Mouse (Mus musculus) midbrain, embryonic 10.5 days (tissue): Measurements from ENCODE around the gene Eml3. TPM values are rescaled to one million over a fixed set of nuclear protein-coding genes. Genes with fewer than 3 reads are reported as not detected.
"Not testable (repeated sequence)": the region's sequence is repeated elsewhere in the genome, so short reads cannot be mapped to it uniquely, and the experiment has no call there.

Experiments used
- DNase-seq: peaks from one replicate; pipeline ENCODE4 v3.0.0-alpha.2; 2017; ENCODE audit warnings: low spot score
- H3K27ac ChIP-seq: fragments of 300-500 bp; sonication (generic); replicated peaks from 2 replicates; pipeline ENCODE4 v1.5.1; 2016; ENCODE audit warnings: mild to moderate bottlenecking
- H3K27me3 ChIP-seq: fragments of 300-500 bp; sonication (generic); 2 replicates; pipeline ENCODE4 v1.6.1; 2016; ENCODE audit warnings: low read depth, mild to moderate bottlenecking; ENCODE audit not compliant: poor library complexity, severe bottlenecking
- H3K36me3 ChIP-seq: fragments of 300-500 bp; sonication (generic); 2 replicates; pipeline ENCODE4 v1.6.1; 2016; ENCODE audit warnings: mild to moderate bottlenecking, moderate library complexity
- H3K4me1 ChIP-seq: fragments of 300-500 bp; sonication (generic); 2 replicates; pipeline ENCODE4 v1.6.1; 2016
- H3K4me3 ChIP-seq: fragments of 300-500 bp; sonication (generic); 2 replicates; pipeline ENCODE4 v1.5.1; 2016; ENCODE audit warnings: mild to moderate bottlenecking, moderate library complexity
- H3K9me3 ChIP-seq: fragments of 300-500 bp; sonication (generic); replicated peaks from 2 replicates; pipeline ENCODE4 v1.6.1; 2016; ENCODE audit warnings: mild to moderate bottlenecking
- WGBS: fragments of 180-500 bp; shearing (Covaris S2); methylation state at CpG from one replicate; pipeline ENCODE4 v1.1.7; 2016; 5-methylcytosine and 5-hydroxymethylcytosine counted together
- polyA plus RNA-seq: library from polyadenylated mRNA; unstranded; fragments of >200 nt; fragmentation: Nextera tagmentation; extraction: Ambion mirVana; gene quantifications from 2 replicates; pipeline ENCODE4 v1.2.1, GENCODE M21; 2016

Gene Eml3
- polyA plus RNA-seq, 1 experiment from 2014 or later, result 22.9 TPM

DNA sequence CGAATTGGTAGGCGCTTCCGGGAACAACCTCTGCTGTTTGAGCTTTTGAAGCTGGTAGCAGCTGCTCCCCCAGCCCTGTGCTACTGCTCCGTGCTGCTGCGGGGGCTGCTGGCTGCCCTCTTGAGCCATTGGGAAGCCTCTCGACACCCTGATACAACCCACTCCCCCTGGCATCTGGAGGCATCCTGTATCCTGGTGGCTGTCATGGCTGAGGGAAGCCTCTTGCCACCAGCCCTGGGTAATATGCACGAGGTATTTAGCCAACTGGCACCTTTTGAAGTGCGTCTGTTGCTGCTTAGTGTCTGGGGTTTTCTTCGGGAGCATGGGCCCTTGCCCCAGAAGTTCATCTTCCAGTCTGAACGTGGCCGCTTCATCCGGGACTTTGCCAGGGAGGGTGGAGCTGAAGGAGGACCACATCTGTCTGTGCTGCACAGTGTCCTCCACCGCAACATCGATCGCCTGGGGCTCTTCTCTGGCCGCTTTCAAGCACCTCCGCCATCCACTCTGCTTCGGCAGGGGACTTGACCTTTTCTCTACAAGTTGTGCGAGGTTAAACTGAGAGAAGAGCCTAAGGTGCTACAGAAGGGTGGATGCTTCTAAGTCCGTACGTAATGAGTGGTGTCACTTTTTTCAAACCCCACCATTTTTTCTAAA lies 32.0 kb upstream of the Eml3 start:
- H3K4me1 ChIP-seq, result peaks cover 55% of the 10 kb centered on the region
- WGBS, result 35% methylated on average over 21 of the region's 21 CpGs
- DNase-seq, result peak; percentile 42
- peaks cover 56% of the 10 kb centered on the region for H3K36me3 ChIP-seq
- peak overlapping the region; percentile 95 for H3K4me3 ChIP-seq
- H3K9me3 ChIP-seq, H3K27me3 ChIP-seq: not testable (repeated sequence)
- H3K27ac ChIP-seq, result peak overlapping the region; percentile 94

DNA sequence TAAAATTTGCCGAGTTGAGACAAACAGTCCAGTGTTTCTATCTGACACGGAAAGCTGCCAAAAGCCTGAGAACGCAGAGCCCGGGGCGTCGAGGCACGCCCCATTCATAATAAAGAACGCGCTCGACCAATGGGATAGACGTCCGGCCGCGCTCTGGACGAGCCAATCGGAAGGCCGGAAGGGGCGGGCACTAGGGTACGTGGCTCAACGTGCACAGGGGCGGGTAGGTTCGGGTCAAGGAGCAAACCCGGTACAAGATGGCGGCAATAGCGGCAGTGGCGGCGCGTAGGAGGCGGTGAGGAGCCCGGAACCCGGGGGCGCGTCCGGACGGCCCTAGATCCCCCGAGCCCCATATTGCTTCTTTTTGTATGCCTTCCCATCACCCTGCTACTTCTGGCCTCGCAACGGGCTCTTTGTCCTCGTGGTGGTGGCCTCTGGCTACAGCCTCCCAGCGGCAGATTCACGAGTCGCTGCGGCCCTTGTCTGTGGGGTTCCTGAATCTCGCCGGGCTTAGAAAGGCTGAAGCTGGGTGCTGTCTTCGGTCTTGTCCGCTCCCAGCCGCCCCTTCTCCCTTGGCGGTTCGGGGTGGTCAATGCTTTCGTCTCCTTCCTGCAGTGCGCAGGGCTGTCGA lies 31.4 kb upstream of the Eml3 start, which contains the start of gene Ganab:
TSS of gene Ganab (plus strand) at position 207 of the 631 bp plus-strand sequence.
- H3K27ac ChIP-seq, result peak within 1 kb of the TSS; percentile 94
- no peaks in the 10 kb centered on the region for H3K27me3 ChIP-seq
- peak; percentile 97 for DNase-seq
- under 1% methylated on average over 53 of the region's 53 CpGs for WGBS
- H3K4me1 ChIP-seq, result peaks cover 50% of the 10 kb centered on the region
- H3K9me3 ChIP-seq, result no peaks in the 10 kb centered on the region
- peaks cover 62% of the 10 kb centered on the region for H3K36me3 ChIP-seq
- peak within 1 kb of the TSS; percentile 95 for H3K4me3 ChIP-seq

DNA sequence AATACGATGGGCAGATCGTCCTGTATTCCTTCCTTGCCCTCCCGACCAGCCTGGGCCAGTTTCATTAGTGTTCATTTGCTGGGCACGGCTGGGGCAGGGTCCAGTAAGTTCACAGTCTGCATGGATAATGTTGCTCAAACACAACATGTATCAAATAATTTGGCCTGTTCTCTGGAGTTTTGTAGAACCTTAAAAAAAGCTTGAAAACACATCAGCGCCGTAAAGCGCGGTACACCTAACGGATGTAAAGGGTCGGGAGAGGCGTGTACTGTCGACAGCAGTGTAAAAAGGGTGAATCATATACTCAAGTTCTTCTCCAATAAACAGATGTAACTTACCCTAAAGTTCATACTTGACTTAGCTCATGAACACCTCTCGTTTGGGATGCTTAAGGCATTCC lies 30.8 kb upstream of the Eml3 start:
- no peak for DNase-seq
- 21% methylated on average over 13 of the region's 13 CpGs for WGBS
- no peaks in the 10 kb centered on the region for H3K9me3 ChIP-seq
- H3K27me3 ChIP-seq, result no peaks in the 10 kb centered on the region
- peaks cover 68% of the 10 kb centered on the region for H3K36me3 ChIP-seq
- peak overlapping the region; percentile 95 for H3K4me3 ChIP-seq
- H3K4me1 ChIP-seq, result peaks cover 46% of the 10 kb centered on the region
- H3K27ac ChIP-seq, result peak overlapping the region; percentile 94

DNA sequence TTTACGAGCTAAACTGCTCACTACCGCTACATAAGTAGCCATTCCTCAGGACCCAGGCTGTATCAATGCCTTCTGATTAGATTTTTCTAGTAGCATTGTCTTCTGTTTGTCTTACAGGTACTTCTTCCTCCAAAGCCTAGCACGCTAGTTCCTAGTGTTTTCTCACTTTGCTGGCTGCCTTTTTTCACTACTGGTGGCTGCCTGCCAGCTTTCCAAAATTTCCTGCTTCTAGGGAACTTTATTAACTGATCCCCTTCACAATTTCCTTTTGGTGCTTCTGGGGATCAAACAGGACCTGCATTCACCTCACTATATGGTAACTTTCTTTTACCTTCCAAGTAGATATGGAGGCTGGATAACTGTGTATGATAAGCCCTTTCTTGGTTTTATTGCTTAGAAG lies 30.3 kb upstream of the Eml3 start:
- WGBS, result 72% methylated on average over 3 of the region's 3 CpGs
- no peak for DNase-seq
- H3K27ac ChIP-seq, result no peak overlapping the region

DNA sequence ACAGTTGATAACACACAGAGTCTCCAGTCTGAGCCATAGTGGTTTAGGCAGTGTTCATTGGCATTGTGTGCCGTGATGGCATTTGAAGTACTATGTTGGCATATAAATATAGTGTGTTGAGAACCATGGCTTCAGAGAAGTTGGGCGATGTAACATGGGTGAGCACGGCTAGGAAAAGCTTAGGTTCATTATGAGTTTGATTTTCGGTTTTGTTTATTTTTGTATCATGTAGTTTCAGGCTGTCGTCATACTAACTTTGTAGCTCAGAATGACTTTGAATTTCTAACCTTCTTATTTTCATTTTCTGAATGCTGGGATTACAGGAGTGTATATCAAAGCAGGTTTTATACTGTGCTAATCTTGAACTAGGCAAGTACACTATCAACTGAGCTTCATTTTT lies 25.9 kb upstream of the Eml3 start:
- Histone ChIP-seq H3K27ac (no peak overlapping the region), H3K9me3 (no peaks in the 10 kb centered on the region), H3K4me1 (peaks cover 15% of the 10 kb centered on the region), H3K36me3 (peaks cover 86% of the 10 kb centered on the region), H3K4me3 (no peak overlapping the region), H3K27me3 (no peaks in the 10 kb centered on the region)
- WGBS, result 96% methylated on average over 5 of the region's 5 CpGs
- DNase-seq, result no peak

More for the DNA sequence above, 30.3 kb upstream of the Eml3 start:
- H3K4me1 ChIP-seq, result peaks cover 41% of the 10 kb centered on the region
- H3K27me3 ChIP-seq, result no peaks in the 10 kb centered on the region
- H3K4me3 ChIP-seq, result peak overlapping the region; percentile 95
- H3K36me3 ChIP-seq, result peaks cover 73% of the 10 kb centered on the region
- H3K9me3 ChIP-seq, result no peaks in the 10 kb centered on the region

DNA sequence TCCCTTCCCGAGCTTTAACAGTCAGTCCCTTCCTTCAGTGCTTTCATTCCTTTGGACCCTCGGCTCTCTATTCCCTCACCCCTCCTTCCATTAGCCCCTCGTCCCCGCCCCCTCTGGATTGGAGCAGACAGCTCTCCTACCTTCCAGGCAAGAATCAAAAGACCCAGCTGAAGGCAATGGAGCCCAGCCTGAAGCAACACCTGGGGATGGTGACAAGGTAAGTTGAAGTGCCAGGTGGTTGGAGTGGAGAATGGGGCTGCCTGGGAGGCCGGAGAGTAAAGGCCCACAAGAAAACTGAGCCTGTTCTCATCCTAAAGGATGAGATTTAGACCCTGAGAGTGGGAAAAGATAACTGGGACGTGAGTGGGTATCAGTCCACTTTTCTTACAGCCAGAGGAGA lies 20.8 kb upstream of the Eml3 start:
- WGBS, result 90% methylated on average over 6 of the region's 6 CpGs
- no peak for DNase-seq
- Histone ChIP-seq H3K27me3 (no peaks in the 10 kb centered on the region), H3K4me3 (no peak overlapping the region), H3K4me1 (no peaks in the 10 kb centered on the region), H3K27ac (no peak overlapping the region), H3K36me3 (peaks cover 99% of the 10 kb centered on the region), H3K9me3 (no peaks in the 10 kb centered on the region)

DNA sequence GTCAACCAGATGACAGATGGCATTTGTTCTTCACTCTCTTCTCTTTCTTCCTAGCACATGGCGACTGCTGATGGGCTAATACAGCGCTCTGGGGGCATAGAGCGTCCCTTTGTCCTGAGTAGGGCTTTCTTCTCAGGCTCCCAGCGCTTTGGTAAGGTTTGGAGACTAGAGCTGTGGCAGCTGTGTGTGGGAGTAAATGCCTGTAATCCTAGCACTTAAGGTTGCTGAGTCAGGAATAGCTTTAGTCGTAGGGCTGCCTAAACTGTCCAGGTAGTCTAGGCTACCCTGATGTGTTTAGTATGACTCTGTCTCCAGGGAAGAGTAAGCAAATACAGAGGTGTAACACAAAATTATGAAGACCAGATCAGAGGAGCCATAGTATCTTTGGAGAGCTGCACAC lies 17.5 kb upstream of the Eml3 start:
- no peaks in the 10 kb centered on the region for H3K27me3 ChIP-seq
- H3K4me1 ChIP-seq, result no peaks in the 10 kb centered on the region
- DNase-seq, result no peak
- H3K27ac ChIP-seq, result no peak overlapping the region
- 96% methylated on average over 5 of the region's 5 CpGs for WGBS
- no peaks in the 10 kb centered on the region for H3K9me3 ChIP-seq
- no peak overlapping the region for H3K4me3 ChIP-seq
- H3K36me3 ChIP-seq, result peaks cover 100% of the 10 kb centered on the region

DNA sequence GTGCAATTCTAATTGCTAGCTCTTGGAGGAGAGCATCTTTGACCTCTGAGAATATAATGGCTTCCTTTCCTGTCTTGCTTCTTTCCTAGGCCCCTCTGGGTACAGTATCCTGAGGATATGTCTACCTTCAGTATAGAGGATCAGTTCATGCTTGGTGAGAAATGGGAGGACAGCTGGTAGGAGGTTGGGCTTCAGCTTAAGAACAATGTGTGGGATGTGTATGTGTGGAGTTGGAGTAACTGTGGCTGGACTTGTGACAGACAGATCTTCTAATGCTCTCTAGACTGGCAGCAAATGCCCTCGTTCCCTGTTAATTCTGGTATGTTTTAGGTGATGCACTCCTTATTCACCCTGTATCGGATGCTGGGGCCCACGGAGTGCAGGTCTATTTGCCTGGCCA lies 15.1 kb upstream of the Eml3 start:
- WGBS, result 98% methylated on average over 3 of the region's 3 CpGs
- no peaks in the 10 kb centered on the region for H3K27me3 ChIP-seq
- H3K36me3 ChIP-seq, result peaks cover 82% of the 10 kb centered on the region
- H3K9me3 ChIP-seq, result no peaks in the 10 kb centered on the region
- no peaks in the 10 kb centered on the region for H3K4me1 ChIP-seq
- H3K4me3 ChIP-seq, result no peak overlapping the region
- H3K27ac ChIP-seq, result no peak overlapping the region
- no peak for DNase-seq

DNA sequence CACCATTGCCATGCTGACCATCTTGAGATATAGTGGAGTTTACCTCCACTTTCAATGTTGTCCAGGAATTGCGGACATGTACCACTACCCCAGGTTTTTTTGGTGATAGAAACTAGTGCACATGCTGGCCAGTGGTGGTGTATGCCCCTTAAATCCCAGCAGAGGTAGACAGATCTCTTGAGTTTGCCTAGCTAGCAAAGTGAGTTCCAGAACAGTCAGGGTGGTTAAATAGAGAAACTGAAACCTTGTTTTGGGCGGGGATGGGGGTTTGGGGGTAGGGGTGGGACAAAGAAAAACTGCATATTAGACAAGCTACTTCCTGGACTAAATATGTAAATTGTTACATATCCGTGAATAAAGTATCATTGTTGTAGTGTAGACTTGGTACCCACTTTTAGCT lies 10.4 kb upstream of the Eml3 start:
- no peak overlapping the region for H3K27ac ChIP-seq
- 94% methylated on average over 3 of the region's 3 CpGs for WGBS
- H3K4me3 ChIP-seq, result no peak overlapping the region
- peaks cover 18% of the 10 kb centered on the region for H3K4me1 ChIP-seq
- H3K9me3 ChIP-seq, result no peaks in the 10 kb centered on the region
- H3K36me3 ChIP-seq, result peaks cover 51% of the 10 kb centered on the region
- DNase-seq, result no peak
- no peaks in the 10 kb centered on the region for H3K27me3 ChIP-seq

DNA sequence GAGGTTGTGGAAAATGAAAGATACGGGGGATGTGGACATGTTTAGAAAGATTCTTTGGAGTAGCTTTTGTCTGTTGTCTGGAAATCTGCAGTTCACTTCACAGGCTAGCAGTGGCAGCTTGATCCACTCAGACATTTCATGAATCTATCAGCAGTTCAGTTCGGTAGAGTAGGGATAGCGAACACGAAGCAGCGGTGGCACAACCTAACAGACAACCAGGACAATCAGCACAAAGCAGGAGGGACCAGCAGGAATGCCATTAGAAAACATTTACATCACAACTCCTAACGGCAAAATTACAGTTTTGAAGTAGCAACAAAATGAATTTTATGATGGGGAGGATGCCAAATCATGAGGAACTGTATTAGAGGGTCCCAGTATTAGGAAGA lies 9.7 kb upstream of the Eml3 start:
- Histone ChIP-seq H3K27ac (peak overlapping the region; percentile 91), H3K27me3 (no peaks in the 10 kb centered on the region), H3K9me3 (no peaks in the 10 kb centered on the region), H3K4me1 (peaks cover 18% of the 10 kb centered on the region), H3K4me3 (peak overlapping the region; percentile 90), H3K36me3 (peaks cover 49% of the 10 kb centered on the region)
- no peak for DNase-seq
- 70% methylated on average over 6 of the region's 6 CpGs for WGBS

DNA sequence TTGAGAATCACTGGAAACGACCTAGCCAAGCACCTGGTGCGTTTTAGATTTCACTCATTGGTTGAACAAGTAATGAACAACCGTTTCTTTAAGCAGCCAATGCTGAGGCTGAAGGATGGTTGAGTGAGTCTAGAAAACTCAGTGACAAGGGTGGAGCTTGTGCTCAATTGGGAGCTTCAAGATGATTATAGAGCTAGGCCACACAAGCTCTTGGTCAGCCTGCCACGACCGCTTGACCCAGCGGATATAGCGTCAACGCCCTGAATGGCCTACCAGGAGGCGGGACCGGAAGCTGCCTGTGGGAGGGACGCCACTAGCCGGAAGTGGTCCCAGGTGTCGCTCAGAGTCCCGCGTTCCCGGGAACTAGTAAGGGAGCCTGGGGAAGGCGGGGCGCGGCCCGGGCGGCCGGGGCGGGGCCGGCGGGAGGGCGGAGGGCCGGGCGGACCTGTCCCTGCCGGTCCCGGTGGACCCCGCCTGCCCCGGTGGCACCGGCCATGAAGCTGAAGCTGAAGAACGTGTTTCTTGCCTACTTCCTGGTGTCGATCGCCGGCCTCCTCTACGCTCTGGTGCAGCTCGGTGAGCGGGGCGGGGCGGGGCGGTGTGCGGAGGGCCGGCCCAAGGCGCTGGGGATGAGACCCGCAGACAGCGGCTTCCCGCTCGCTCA lies 9.1 kb upstream of the Eml3 start, which contains the start of gene B3gat3:
TSS of gene B3gat3 (plus strand) at position 302 of the 664 bp plus-strand sequence.
- H3K4me3 ChIP-seq, result peak within 1 kb of the TSS; percentile 90
- H3K27me3 ChIP-seq, result no peaks in the 10 kb centered on the region
- no peaks in the 10 kb centered on the region for H3K9me3 ChIP-seq
- H3K4me1 ChIP-seq, result peaks cover 18% of the 10 kb centered on the region
- DNase-seq, result peak; percentile 97
- peak within 1 kb of the TSS; percentile 91 for H3K27ac ChIP-seq
- 3% methylated on average over 50 of the region's 50 CpGs for WGBS
- peaks cover 45% of the 10 kb centered on the region for H3K36me3 ChIP-seq

DNA sequence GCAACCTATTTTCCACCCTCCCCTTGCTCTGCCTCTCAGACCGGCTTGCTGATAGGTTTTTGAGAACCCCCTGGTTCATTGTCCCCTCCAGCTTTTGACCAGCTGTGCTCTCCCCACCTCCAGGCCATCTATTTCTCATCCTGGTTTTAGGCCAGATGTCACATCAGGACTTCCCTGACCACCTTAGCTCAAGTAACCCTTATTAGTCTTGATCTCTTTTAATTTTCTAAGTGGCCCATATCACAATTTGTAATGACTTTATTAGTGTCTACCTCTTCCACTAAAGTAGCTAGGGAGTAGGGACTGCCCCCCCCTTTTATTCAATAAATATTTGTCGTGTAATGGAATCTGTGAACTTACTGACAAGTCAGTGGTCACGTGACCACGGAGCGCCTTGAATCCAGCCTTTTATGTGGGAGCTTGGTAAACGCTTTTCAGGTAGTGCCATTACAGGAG lies 8.5 kb upstream of the Eml3 start:
- Histone ChIP-seq H3K36me3 (peaks cover 45% of the 10 kb centered on the region), H3K4me3 (peak overlapping the region; percentile 90), H3K27me3 (no peaks in the 10 kb centered on the region), H3K9me3 (no peaks in the 10 kb centered on the region), H3K4me1 (peaks cover 18% of the 10 kb centered on the region), H3K27ac (peak overlapping the region; percentile 91)
- WGBS, result 5% methylated on average over 6 of the region's 6 CpGs
- DNase-seq, result no peak

DNA sequence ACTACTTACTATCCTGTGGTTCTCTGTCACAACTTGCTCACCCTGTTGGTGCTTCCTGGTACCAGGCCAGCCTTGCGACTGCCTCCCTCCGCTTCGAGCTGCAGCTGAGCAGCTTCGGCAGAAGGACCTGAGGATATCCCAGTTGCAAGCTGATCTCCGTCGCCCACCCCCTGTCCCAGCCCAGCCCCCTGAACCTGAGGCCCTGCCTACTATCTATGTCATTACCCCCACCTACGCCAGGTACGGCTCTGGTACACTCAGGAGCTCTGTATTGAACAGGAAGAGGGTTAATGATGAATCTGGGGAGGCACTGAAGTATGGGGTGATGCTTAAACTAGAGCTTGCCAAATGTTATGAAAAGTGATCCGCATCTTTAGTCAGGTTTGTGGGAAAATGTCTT lies 7.6 kb upstream of the Eml3 start:
- peaks cover 45% of the 10 kb centered on the region for H3K36me3 ChIP-seq
- peaks cover 18% of the 10 kb centered on the region for H3K4me1 ChIP-seq
- WGBS, result 80% methylated on average over 9 of the region's 9 CpGs
- H3K27me3 ChIP-seq, result no peaks in the 10 kb centered on the region
- no peak for DNase-seq
- H3K27ac ChIP-seq, result no peak overlapping the region
- peak overlapping the region; percentile 90; the same call in 1 of the 2 replicates for H3K4me3 ChIP-seq
- no peaks in the 10 kb centered on the region for H3K9me3 ChIP-seq
